Mouse (Mus musculus) kidney, adult 2 months (tissue): ENCODE results near the gene Mt4.

Source experiments
- CTCF ChIP-seq: fragments of 200-500 bp; conservative IDR thresholded peaks from 2 replicates; pipeline ENCODE4 v1.5.1; 2011; ENCODE audit warnings: low read depth, mild to moderate bottlenecking, control low read depth, low read length, moderate library complexity, mixed read lengths; ENCODE audit not compliant: insufficient read depth, insufficient read length
- POLR2A ChIP-seq: fragments of 200-500 bp; IDR thresholded peaks from one replicate; pipeline ENCODE4 v1.6.1; 2011; ENCODE audit warnings: low read depth, low read length, control low read depth

DNA sequence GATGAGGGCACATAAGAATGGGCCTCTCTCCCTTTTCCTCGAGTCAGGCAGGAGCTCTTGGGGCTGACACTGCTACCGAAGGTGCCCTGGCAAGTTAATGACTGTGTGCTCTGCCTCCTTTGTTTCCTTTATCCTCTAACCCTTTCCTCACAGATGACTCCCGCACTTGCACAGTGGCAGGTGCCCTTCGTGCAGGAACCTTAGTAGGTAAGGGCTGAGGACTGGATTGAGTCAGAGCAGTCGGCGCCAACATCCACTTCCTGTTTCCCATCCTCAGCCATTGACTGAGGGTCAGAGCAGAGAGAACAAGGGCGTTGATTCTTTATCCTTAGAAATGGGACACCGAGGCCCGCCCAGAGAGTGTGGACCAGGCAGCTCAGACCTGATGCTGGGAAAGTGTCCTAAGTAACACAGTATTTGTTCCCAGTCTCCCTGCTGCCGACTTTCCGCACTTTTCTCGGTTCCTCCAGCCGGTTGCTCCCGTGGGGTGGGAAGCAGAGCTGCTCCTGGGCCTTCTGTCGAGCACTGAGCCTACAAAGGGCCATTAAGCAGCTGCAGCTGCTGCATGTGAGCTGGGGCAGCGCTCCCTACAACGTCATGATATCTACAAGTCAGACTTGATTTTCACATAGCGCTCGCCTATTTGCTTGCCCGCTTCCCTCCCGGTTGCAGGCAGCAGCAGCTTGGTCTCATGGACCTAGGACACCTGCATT is 50.4 kb downstream of the Mt4 start:
- no peak for TF ChIP-seq CTCF
- no peak for TF ChIP-seq POLR2A
